Mouse (Mus musculus): ENCODE measurements around the gene Map3k11.

DNA sequence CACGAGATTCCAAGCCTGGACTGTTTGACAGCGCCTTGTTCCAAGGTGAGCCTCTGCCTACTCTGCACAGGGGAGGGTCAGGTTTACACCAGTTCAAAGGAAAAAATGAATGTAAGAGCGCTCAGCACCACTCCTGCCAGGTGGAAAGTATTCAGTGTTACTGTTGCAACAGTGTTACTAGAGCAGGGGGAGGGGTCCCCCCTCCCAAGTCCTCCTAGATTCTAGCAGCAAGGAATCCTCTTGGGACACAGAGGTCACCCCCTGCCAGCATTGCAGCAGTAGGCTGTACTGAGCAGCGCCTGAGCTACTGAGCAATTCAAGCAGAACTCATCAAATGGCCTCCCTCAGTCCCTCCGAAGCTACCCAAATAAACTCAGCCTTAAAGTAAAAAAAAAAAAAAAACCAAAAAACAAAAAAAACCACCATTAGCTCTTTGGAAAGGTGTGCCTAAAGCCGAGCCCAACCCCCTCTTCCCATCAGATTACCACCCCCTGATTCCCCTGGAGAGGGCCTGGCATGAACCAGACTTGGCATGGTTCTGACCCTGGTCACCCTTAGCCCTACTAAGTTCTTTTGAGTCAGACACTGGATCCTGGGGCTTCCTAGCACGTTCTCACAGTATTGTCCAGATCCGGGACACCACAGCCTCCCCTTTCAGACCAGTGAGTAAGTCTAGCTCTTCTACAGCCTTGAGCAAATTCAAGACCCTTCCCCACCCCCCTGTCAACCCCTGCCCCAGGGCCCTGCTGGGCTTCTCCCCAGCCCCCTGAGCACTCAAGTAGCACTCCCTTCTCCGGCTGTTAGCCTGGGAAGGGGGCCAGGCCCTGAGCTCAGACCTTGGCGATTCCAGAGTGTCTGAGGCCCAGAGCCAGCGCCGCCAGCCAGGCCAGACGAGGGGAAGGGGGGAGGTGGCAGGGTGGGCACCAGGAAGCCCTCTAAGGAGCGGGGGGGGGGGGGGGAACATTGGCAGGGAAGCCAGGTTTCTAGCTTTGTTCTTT, 52.1 kb downstream of the Map3k11 start, which contains the start of gene Ltbp3:
- no peak for TF ChIP-seq GATA1 (IDR thresholded peaks at IDR 0.05; ENCODE audit: low read length)
- no peak for TF ChIP-seq TAL1 (IDR thresholded peaks at IDR 0.05; ENCODE audit: low read length)

All from erythroblast, embryonic 14.5 days (primary cell).